Mouse (Mus musculus) right cerebral cortex, postnatal 4 days (tissue): Measurements from ENCODE around the gene Anapc11.

Source experiments
- DNase-seq: peaks from one replicate; pipeline ENCODE4 v3.0.0-alpha.2; 2022

Anapc11 gene

GRCm38 (mm10) chr11:120628601-120629340 is 30.6 kb downstream of the Anapc11 start:
- DNase-seq: no peak

- DNase-seq: no peak
Measured at GRCm38 (mm10) chr11:120629341-120629730, 31.1 kb downstream of the Anapc11 start.

- DNase-seq: no peak
Measured at GRCm38 (mm10) chr11:120629911-120630310, 31.7 kb downstream of the Anapc11 start.

GRCm38 (mm10) chr11:120630401-120630871 is 32.2 kb downstream of the Anapc11 start:
- DNase-seq: no peak

GRCm38 (mm10) chr11:120630881-120631725 is 32.9 kb downstream of the Anapc11 start:
- no peak for DNase-seq

GRCm38 (mm10) chr11:120631726-120632448 is 33.7 kb downstream of the Anapc11 start:
- no peak for DNase-seq

- peak; percentile 60 for DNase-seq
Measured at GRCm38 (mm10) chr11:120632559-120633519, 34.6 kb downstream of the Anapc11 start.

- DNase-seq: peak; percentile 92
Measured at GRCm38 (mm10) chr11:120633520-120634343, 35.5 kb downstream of the Anapc11 start, which contains the start of gene Mafg. TSS of gene Mafg (minus strand) at chr11:120633600.

GRCm38 (mm10) chr11:120634810-120635209 is 36.6 kb downstream of the Anapc11 start:
- no peak for DNase-seq

- no peak for DNase-seq
Measured at GRCm38 (mm10) chr11:120641255-120641654, 43.0 kb downstream of the Anapc11 start.

- no peak for DNase-seq
Measured at GRCm38 (mm10) chr11:120641869-120642268, 43.6 kb downstream of the Anapc11 start.

- no peak for DNase-seq
Measured at GRCm38 (mm10) chr11:120642939-120643600, 44.8 kb downstream of the Anapc11 start.

GRCm38 (mm10) chr11:120643601-120643987 is 45.4 kb downstream of the Anapc11 start, which contains the start of gene Pycr1:
TSS of gene Pycr1 (minus strand) at chr11:120643769.
- DNase-seq: peak; percentile 89

- no peak for DNase-seq
Measured at GRCm38 (mm10) chr11:120647047-120647830, 49.0 kb downstream of the Anapc11 start.

- no peak for DNase-seq
Measured at GRCm38 (mm10) chr11:120648001-120648476, 49.8 kb downstream of the Anapc11 start, which contains the start of gene Myadml2. TSS of gene Myadml2 (minus strand) at chr11:120648158.

GRCm38 (mm10) chr11:120651872-120652271 is 53.7 kb downstream of the Anapc11 start:
- DNase-seq: no peak

GRCm38 (mm10) chr11:120654741-120655140 is 56.5 kb downstream of the Anapc11 start:
- no peak for DNase-seq

GRCm38 (mm10) chr11:120657301-120657700 is 59.1 kb downstream of the Anapc11 start:
- no peak for DNase-seq
